Mouse (Mus musculus): ENCODE results near the gene Olfr460. TPM values are rescaled to one million over a fixed set of nuclear protein-coding genes. Genes with fewer than 3 reads are reported as not detected.

Gene Olfr460
- not detected for polyA plus RNA-seq (2017; shearing (Covaris generic))

GRCm38 (mm10) chr6:40569187-40569586 lies at the start of gene Olfr460:
TSS of gene Olfr460 (plus strand) at chr6:40569487.

DNA sequence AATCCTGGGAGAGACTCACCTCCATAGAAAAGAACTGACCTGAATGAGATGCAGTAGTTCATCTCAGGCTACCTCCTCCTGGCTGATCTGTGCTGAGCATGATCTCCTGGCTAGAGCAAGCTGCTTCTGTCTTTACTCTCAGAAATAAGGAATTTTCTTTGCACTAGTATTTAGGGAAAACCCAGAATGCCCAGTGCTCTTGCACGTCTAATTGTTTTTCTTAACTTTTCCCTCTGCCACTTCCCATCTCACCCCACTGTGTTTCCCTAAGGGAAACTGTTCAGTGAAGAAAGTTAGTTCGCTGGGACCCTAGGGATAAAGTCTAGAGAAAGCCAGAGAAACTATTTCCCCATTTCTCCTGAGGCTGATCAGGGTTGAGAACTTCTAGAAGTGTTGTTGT lies 14.3 kb upstream of the Olfr460 start, which contains the start of gene Olfr461:
TSS of gene Olfr461 (minus strand) at position 101 of the 400 bp plus-strand sequence.

GRCm38 (mm10) chr6:40585645-40586044 lies 16.4 kb downstream of the Olfr460 start, which contains the start of gene Clec5a:
TSS of gene Clec5a (minus strand) at chr6:40585821.

GRCm38 (mm10) chr6:40613260-40613852 lies 44.1 kb downstream of the Olfr460 start, which contains the start of gene Tas2r138:
TSS of gene Tas2r138 (minus strand) at chr6:40613310.

Other genes starting within 250 kb of the Olfr460 start
- gene Agk, start 244.3 kb upstream of the Olfr460 start, polyA plus RNA-seq (2017; shearing (Covaris generic)): 50.9 TPM
- 20.1 TPM for gene E330009J07Rik, start 133.4 kb upstream of the Olfr460 start, polyA plus RNA-seq (2017; shearing (Covaris generic))
- not detected for gene Wee2, start 130.4 kb upstream of the Olfr460 start, polyA plus RNA-seq (2017; shearing (Covaris generic))
- 121 TPM for gene Ssbp1, start 98.1 kb upstream of the Olfr460 start, polyA plus RNA-seq (2017; shearing (Covaris generic))
- gene Tas2r137, start 78.3 kb upstream of the Olfr460 start, polyA plus RNA-seq (2017; shearing (Covaris generic)): not detected
- gene Tas2r108, start 76.0 kb upstream of the Olfr460 start, polyA plus RNA-seq (2017; shearing (Covaris generic)): not detected
- gene Prss37, start 50.0 kb upstream of the Olfr460 start, polyA plus RNA-seq (2017; shearing (Covaris generic)): not detected
- gene Olfr461, start 14.4 kb upstream of the Olfr460 start, polyA plus RNA-seq (2017; shearing (Covaris generic)): not detected
- not detected for gene Clec5a, start 16.3 kb downstream of the Olfr460 start, polyA plus RNA-seq (2017; shearing (Covaris generic))
- gene Tas2r138, start 43.8 kb downstream of the Olfr460 start, polyA plus RNA-seq (2017; shearing (Covaris generic)): not detected
- 0.10 TPM for gene Mgam, start 59.3 kb downstream of the Olfr460 start, polyA plus RNA-seq (2017; shearing (Covaris generic))